Mouse (Mus musculus): ENCODE results near the gene 4933406M09Rik. TPM values are rescaled to one million over a fixed set of nuclear protein-coding genes. Genes with fewer than 3 reads are reported as not detected.

The 4933406M09Rik gene
- total and polyA plus RNA-seq, 3 experiments, result not detected

GRCm38 (mm10) chr1:134419751-134420458 lies 34.2 kb downstream of the 4933406M09Rik start:
- DNase-seq (ENCODE audit: low read depth, low spot score), result no peak
- Histone ChIP-seq H3K4me1 (ENCODE audit: control insufficient read depth in 1 of 2, insufficient read depth in 2 of 2, low read length in 2 of 2) (peaks cover 18 to 41% of the 10 kb centered on the region in 2 experiments), H3K27me3 (ENCODE audit: control insufficient read depth in 1 of 2, insufficient read depth in 2 of 2, low read length in 2 of 2) (no peaks in the 10 kb centered on the region), H3K9me3 (replicated peaks; ENCODE audit: insufficient read depth, low read length) (no peaks in the 10 kb centered on the region), H3K9ac (ENCODE audit: control insufficient read depth, low read depth, low read length, poor library complexity, severe bottlenecking) (no peak overlapping the region), H3K4me3 (ENCODE audit: control insufficient read depth in 1 of 2, insufficient read depth in 1 of 2, low read depth in 2 of 2, low read length in 2 of 2) (no peak overlapping the region), H3K79me2 (ENCODE audit: control insufficient read depth, insufficient read depth, low read length, poor library complexity) (peaks cover 44% of the 10 kb centered on the region), H3K36me3 (ENCODE audit: control insufficient read depth in 1 of 2, insufficient read depth in 2 of 2, low read length in 2 of 2) (peaks cover 6 to 44% of the 10 kb centered on the region in 2 experiments), H3K27ac (ENCODE audit: control insufficient read depth, low read depth, low read length) (no peak overlapping the region)
- 0 out of 2 replicates have a peak, but pooled peaks have one; percentile 8 for TF ChIP-seq RCOR1 (IDR thresholded peaks at IDR 0.05; ENCODE audit: low read depth, low read length)
- TF ChIP-seq MYC (IDR thresholded peaks at IDR 0.05; ENCODE audit: low read depth, low read length), result no peak

GRCm38 (mm10) chr1:134423911-134424310 lies 38.2 kb downstream of the 4933406M09Rik start:
- H3K27ac ChIP-seq (ENCODE audit: control insufficient read depth, low read depth, low read length), result no peak overlapping the region
- H3K9me3 ChIP-seq (replicated peaks; ENCODE audit: insufficient read depth, low read length), result no peaks in the 10 kb centered on the region
- no peaks in the 10 kb centered on the region for H3K27me3 ChIP-seq (ENCODE audit: control insufficient read depth in 1 of 2, insufficient read depth in 2 of 2, low read length in 2 of 2)
- peaks cover 11 to 29% of the 10 kb centered on the region in 2 experiments for H3K4me1 ChIP-seq (ENCODE audit: control insufficient read depth in 1 of 2, insufficient read depth in 2 of 2, low read length in 2 of 2)
- H3K79me2 ChIP-seq (ENCODE audit: control insufficient read depth, insufficient read depth, low read length, poor library complexity), result peaks cover 23% of the 10 kb centered on the region
- peaks cover 26 to 34% of the 10 kb centered on the region in 2 experiments for H3K36me3 ChIP-seq (ENCODE audit: control insufficient read depth in 1 of 2, insufficient read depth in 2 of 2, low read length in 2 of 2)
- H3K9ac ChIP-seq (ENCODE audit: control insufficient read depth, low read depth, low read length, poor library complexity, severe bottlenecking), result no peak overlapping the region
- no peak for DNase-seq (ENCODE audit: low read depth, low spot score)
- TF ChIP-seq SMC3 (IDR thresholded peaks at IDR 0.05; ENCODE audit: low read depth, low read length) (no peak), CHD2 (IDR thresholded peaks at IDR 0.05; ENCODE audit: low read length) (no peak), ZNF384 (IDR thresholded peaks at IDR 0.05; ENCODE audit: low read depth, low read length) (no peak), RAD21 (IDR thresholded peaks at IDR 0.05; ENCODE audit: low read depth, low read length) (no peak), MXI1 (IDR thresholded peaks at IDR 0.05; ENCODE audit: low read depth, low read length) (no peak), MAFK (IDR thresholded peaks at IDR 0.05; ENCODE audit: borderline replicate concordance, low read depth, low read length) (no peak), TBP (IDR thresholded peaks at IDR 0.05; ENCODE audit: low read depth, low read length) (no peak), MYB (IDR thresholded peaks at IDR 0.05; ENCODE audit: low read depth, low read length) (no peak), JUND (IDR thresholded peaks at IDR 0.05; ENCODE audit: low read depth, low read length) (no peak), EP300 (IDR thresholded peaks at IDR 0.05; ENCODE audit: low read depth in 1 of 2, low read length in 2 of 2) (no peak), RCOR1 (IDR thresholded peaks at IDR 0.05; ENCODE audit: low read depth, low read length) (no peak), USF2 (IDR thresholded peaks at IDR 0.05; ENCODE audit: borderline replicate concordance in 1 of 2, insufficient read depth in 1 of 2, low read depth in 1 of 2, low read length in 2 of 2) (no peak), ZMIZ1 (IDR thresholded peaks at IDR 0.05; ENCODE audit: low read depth, low read length) (no peak), TCF12 (IDR thresholded peaks at IDR 0.05; ENCODE audit: low read depth, low read length) (no peak), UBTF (IDR thresholded peaks at IDR 0.05; ENCODE audit: borderline replicate concordance, insufficient read depth, low read depth, low read length) (no peak), GATA1 (IDR thresholded peaks at IDR 0.05; ENCODE audit: low read depth, low read length) (no peak), USF1 (IDR thresholded peaks at IDR 0.05; ENCODE audit: low read depth, low read length) (no peak)
- H3K4me3 ChIP-seq (ENCODE audit: control insufficient read depth in 1 of 2, insufficient read depth in 1 of 2, low read depth in 2 of 2, low read length in 2 of 2), result no peak overlapping the region

Data from MEL (cell line).